Mouse (Mus musculus) adrenal gland, adult 18-20 months (tissue): ENCODE results near the gene Stx18. TPM values are rescaled to one million over a fixed set of nuclear protein-coding genes. Genes with fewer than 3 reads are reported as not detected.

Experiments
- total RNA-seq, 2 experiments: library from RNA; stranded (reverse); gene quantifications; 1 replicate in 1 of 2; 2 replicates in 1 of 2; pipeline ENCODE4 v1.2.3; 2021

Gene Stx18
- total RNA-seq, 2 experiments from 2014 or later = 34.7 to 42.5 TPM

Other genes with a start within 250 kb of the Stx18 start
- gene Msx1, start 214.2 kb upstream of the Stx18 start, total RNA-seq = 1 to 10 TPM; 1.1 to 2.1 TPM
- 10 to 100 TPM; 43.5 to 71.0 TPM for gene Nsg1, start 121.2 kb downstream of the Stx18 start, total RNA-seq
- 1 to 10 TPM; 7.7 to 9.4 TPM for gene Zbtb49, start 181.7 kb downstream of the Stx18 start, total RNA-seq
- 10 to 100 TPM; 17.6 to 23.4 TPM for gene Lyar, start 181.7 kb downstream of the Stx18 start, total RNA-seq
- gene Tmem128, start 221.4 kb downstream of the Stx18 start, total RNA-seq = 10 to 100 TPM; 36.1 to 39.2 TPM
- gene Otop1, start 237.2 kb downstream of the Stx18 start, total RNA-seq = 10 to 100 TPM; 38.4 to 96.2 TPM